Comparison of ENCODE assay signal across 21 mouse cellular contexts in genomic region chr11:82038535-82038934, GRCm38 (mm10). TPM values are rescaled to one million over a fixed set of nuclear protein-coding genes. Genes with fewer than 3 reads are reported as not detected.
DNase-seq lines count a peak whose midpoint lies in the region; ATAC-seq and TF ChIP-seq lines count a peak whose summit lies in the region.
"Had no signal": no experiment of that assay in that cellular context is flagged by ENCODE, and none has a peak within 500 bp of the region (broad histone marks: within the 10 kb centered on the region; RNA-seq: fewer than 3 reads in every experiment).

Gm17268 (minus strand) TSS chr11:82038562.

- DNase-seq in heart, postnatal 0 days (ENCODE audit: low spot score), result peak; percentile 43
- no peak for DNase-seq in heart, postnatal 36 days
- DNase-seq in liver, postnatal 0 days, result no peak
- DNase-seq in Muller cell, postnatal 12 days (ENCODE audit: inconsistent ontology term), result peak; percentile 63
- DNase-seq in embryo, embryonic 10.5 days (ENCODE audit: low spot score), result no peak
- no peak for DNase-seq in retina, embryonic 14.5 days (ENCODE audit: low spot score)
- DNase-seq: cerebellum, adult 11-12 months; cerebellum, postnatal 36 days; kidney, adult 11 months; kidney, postnatal 25 days; right cerebral cortex, postnatal 14 days; thymus, postnatal 25 days had no signal

- no peaks in the 10 kb centered on the region for H3K4me1 ChIP-seq in heart, postnatal 0 days (ENCODE audit: control insufficient read depth, insufficient read depth)
- no peaks in the 10 kb centered on the region for H3K4me1 ChIP-seq in liver, postnatal 0 days (ENCODE audit: insufficient read depth)
- H3K4me1 ChIP-seq in liver, embryonic 12.5 days, result no peaks in the 10 kb centered on the region
- peaks cover 10% of the 10 kb centered on the region for H3K4me1 ChIP-seq in embryonic fibroblast, embryonic 13.5 days (ENCODE audit: control insufficient read depth, insufficient read depth, low read length)
- H3K4me1 ChIP-seq: midbrain, embryonic 13.5 days had no signal

- H3K27me3 ChIP-seq in heart, postnatal 0 days (ENCODE audit: control insufficient read depth, insufficient read depth, low read length), result no peaks in the 10 kb centered on the region
- no peaks in the 10 kb centered on the region for H3K27me3 ChIP-seq in liver, postnatal 0 days (ENCODE audit: insufficient read depth, low read length)
- no peaks in the 10 kb centered on the region for H3K27me3 ChIP-seq in liver, embryonic 12.5 days (replicated peaks)
- H3K27me3 ChIP-seq: forebrain, embryonic 15.5 days; midbrain, embryonic 13.5 days had no signal

- no peak within 1 kb of the TSS for H3K9ac ChIP-seq in heart, postnatal 0 days (replicated peaks; ENCODE audit: low read depth, low read length)
- H3K9ac ChIP-seq in liver, postnatal 0 days (replicated peaks), result no peak within 1 kb of the TSS
- no peak within 1 kb of the TSS for H3K9ac ChIP-seq in liver, embryonic 12.5 days
- H3K9ac ChIP-seq: forebrain, embryonic 15.5 days; midbrain, embryonic 13.5 days had no signal

- H3K27ac ChIP-seq in heart, postnatal 0 days (ENCODE audit: low read depth), result no peak within 1 kb of the TSS
- no peak within 1 kb of the TSS for H3K27ac ChIP-seq in liver, postnatal 0 days (ENCODE audit: low read depth)
- no peak within 1 kb of the TSS for H3K27ac ChIP-seq in liver, embryonic 12.5 days
- H3K27ac ChIP-seq in embryonic fibroblast, embryonic 13.5 days (ENCODE audit: insufficient read depth, low read length), result peak within 1 kb of the TSS; percentile 72
- H3K27ac ChIP-seq: forebrain, embryonic 15.5 days; midbrain, embryonic 13.5 days had no signal

- intact Hi-C loops in heart, postnatal 36 days (cut with DNase I), result no loop called here

- H3K4me2 ChIP-seq in heart, postnatal 0 days (ENCODE audit: low read depth, low read length), result no peak within 1 kb of the TSS
- H3K4me2 ChIP-seq in liver, postnatal 0 days (ENCODE audit: low read depth, low read length), result no peak within 1 kb of the TSS
- no peak within 1 kb of the TSS for H3K4me2 ChIP-seq in liver, embryonic 12.5 days
- H3K4me2 ChIP-seq: forebrain, embryonic 15.5 days; midbrain, embryonic 13.5 days had no signal

- 0 out of 2 replicates have a peak, but pooled peaks have one; percentile 29 for TF ChIP-seq POLR2A in embryonic fibroblast, embryonic 13.5 days (IDR thresholded peaks at IDR 0.05; ENCODE audit: low read depth, low read length)

- WGBS in heart, postnatal 0 days, result 5% methylated on average over 2 of the region's 2 CpGs
- WGBS in liver, postnatal 0 days (ENCODE audit: insufficient replicate concordance), result 27% methylated on average over 2 of the region's 2 CpGs
- WGBS in liver, embryonic 12.5 days (ENCODE audit: insufficient replicate concordance), result 40% methylated on average over 2 of the region's 2 CpGs

- TF ChIP-seq CTCF in heart, postnatal 0 days (IDR thresholded peaks at IDR 0.05; ENCODE audit: low read depth), result no peak
- 0 out of 2 replicates have a peak, but pooled peaks have one; percentile 25 for TF ChIP-seq CTCF in liver, postnatal 0 days (IDR thresholded peaks at IDR 0.05; ENCODE audit: low read depth)
- TF ChIP-seq CTCF in embryonic fibroblast, embryonic 13.5 days (IDR thresholded peaks at IDR 0.05; ENCODE audit: borderline replicate concordance, insufficient read depth, low read length), result no peak

- H3K9me3 ChIP-seq in heart, postnatal 0 days (replicated peaks; ENCODE audit: control insufficient read depth, low read length), result no peaks in the 10 kb centered on the region
- H3K9me3 ChIP-seq in liver, postnatal 0 days (ENCODE audit: low read length), result no peaks in the 10 kb centered on the region
- no peaks in the 10 kb centered on the region for H3K9me3 ChIP-seq in liver, embryonic 12.5 days (replicated peaks)
- H3K9me3 ChIP-seq: forebrain, embryonic 15.5 days; midbrain, embryonic 13.5 days had no signal

- no peaks in the 10 kb centered on the region for H3K36me3 ChIP-seq in heart, postnatal 0 days (replicated peaks; ENCODE audit: control insufficient read depth, insufficient read depth, low read length)
- H3K36me3 ChIP-seq in liver, postnatal 0 days (replicated peaks; ENCODE audit: insufficient read depth, low read length), result no peaks in the 10 kb centered on the region
- no peaks in the 10 kb centered on the region for H3K36me3 ChIP-seq in liver, embryonic 12.5 days
- H3K36me3 ChIP-seq: forebrain, embryonic 15.5 days; midbrain, embryonic 13.5 days had no signal

- H3K4me3 ChIP-seq in heart, postnatal 0 days (ENCODE audit: low read depth, low read length), result no peak within 1 kb of the TSS
- H3K4me3 ChIP-seq in liver, postnatal 0 days (ENCODE audit: low read depth, low read length), result no peak within 1 kb of the TSS
- no peak within 1 kb of the TSS for H3K4me3 ChIP-seq in liver, embryonic 12.5 days
- H3K4me3 ChIP-seq in embryonic fibroblast, embryonic 13.5 days (ENCODE audit: insufficient read depth, low read length), result no peak within 1 kb of the TSS
- H3K4me3 ChIP-seq: forebrain, embryonic 15.5 days; midbrain, embryonic 13.5 days had no signal

- ATAC-seq in heart, postnatal 0 days (ENCODE audit: insufficient read depth, low read depth), result no peak
- ATAC-seq in liver, postnatal 0 days, result no peak
- no peak for ATAC-seq in liver, embryonic 12.5 days
- ATAC-seq: forebrain, embryonic 15.5 days; midbrain, embryonic 13.5 days had no signal

- TF ChIP-seq EP300 in heart, postnatal 0 days (IDR thresholded peaks at IDR 0.05; ENCODE audit: low read depth), result no peak
- TF ChIP-seq EP300 in liver, postnatal 0 days (IDR thresholded peaks at IDR 0.05; ENCODE audit: low read depth), result no peak

RNA-seq across cellular contexts. Expression of gene Gm17268, which starts in this region (rescaled TPM):
- not detected in 2 replicates for total RNA-seq in heart, postnatal 0 days (2014; rRNA removed; ENCODE audit: low replicate concordance)
- polyA plus RNA-seq in heart, postnatal 0 days (2015; fragmentation: Nextera tagmentation; extraction: Ambion mirVana), result not detected in 2 replicates
- total RNA-seq in heart, postnatal 36 days (2021), result not detected
- polyA plus RNA-seq in liver, postnatal 0 days (2015; fragmentation: Nextera tagmentation; extraction: Ambion mirVana), result not detected in 2 replicates
- polyA plus RNA-seq in liver, embryonic 12.5 days (2016; fragmentation: Nextera tagmentation; extraction: Ambion mirVana), result not detected in 2 replicates
- not detected in 2 replicates for polyA plus RNA-seq in embryonic fibroblast, embryonic 13.5 days (2011; ENCODE audit: insufficient read length, low read depth, missing spikeins)
- total RNA-seq: layer of hippocampus, postnatal 25 days had no signal
- polyA plus RNA-seq: brain, embryonic 14.5 days; forebrain, embryonic 15.5 days; gonadal fat pad, adult 2 months; hindbrain, embryonic 11.5 days; limb, embryonic 11.5 days; midbrain, embryonic 13.5 days had no signal

Comparison
In these comparisons a context has a peak if more than half of its experiments do, and no peak if none do; other contexts are left out.
1. Peak in DNase-seq in heart, postnatal 0 days; RNA of the gene not detected or under 1 TPM.